Mouse (Mus musculus) forebrain, embryonic 11.5 days (tissue): ENCODE data around the gene Pltp. TPM values are rescaled to one million over a fixed set of nuclear protein-coding genes. Genes with fewer than 3 reads are reported as not detected.
"Not testable (repeated sequence)": the region's sequence is repeated elsewhere in the genome, so short reads cannot be mapped to it uniquely, and the experiment has no call there.

Experiments used
- ATAC-seq: fragments of 200-750 bp; cut with Nextera tagmentation; replicated peaks from 2 replicates; pipeline ENCODE4 v1.8.0; 2017; ENCODE audit warnings: moderate TSS enrichment; ENCODE audit not compliant: low FRiP score
- DNase-seq: peaks from one replicate; pipeline ENCODE4 v3.0.0-alpha.2; 2017; ENCODE audit warnings: low spot score
- H3K27ac ChIP-seq: fragments of 300-500 bp; sonication (generic); 2 replicates; pipeline ENCODE4 v1.5.1; 2014; ENCODE audit warnings: low read depth, low read length
- H3K27me3 ChIP-seq: fragments of 300-500 bp; sonication (generic); 2 replicates; pipeline ENCODE4 v1.6.1; 2014; ENCODE audit warnings: mild to moderate bottlenecking, low read length, mixed read lengths; ENCODE audit not compliant: control insufficient read depth, insufficient read depth
- H3K36me3 ChIP-seq: fragments of 300-500 bp; sonication (generic); 2 replicates; pipeline ENCODE4 v1.6.1; 2014; ENCODE audit warnings: mild to moderate bottlenecking, low read length, moderate library complexity, mixed read lengths; ENCODE audit not compliant: control insufficient read depth, insufficient read depth
- H3K4me1 ChIP-seq: fragments of 300-500 bp; sonication (generic); replicated peaks from 2 replicates; pipeline ENCODE4 v1.6.1; 2014; ENCODE audit warnings: low read length, mixed read lengths; ENCODE audit not compliant: control insufficient read depth, insufficient read depth
- H3K4me2 ChIP-seq: fragments of 300-500 bp; sonication (generic); 2 replicates; pipeline ENCODE4 v1.6.1; 2014; ENCODE audit warnings: low read depth, mild to moderate bottlenecking, low read length, moderate library complexity, mixed read lengths; ENCODE audit not compliant: severe bottlenecking
- H3K4me3 ChIP-seq: fragments of 300-500 bp; sonication (generic); 2 replicates; pipeline ENCODE4 v1.5.1; 2014; ENCODE audit warnings: low read depth, low read length
- H3K9ac ChIP-seq: fragments of 300-500 bp; sonication (generic); 2 replicates; pipeline ENCODE4 v1.6.1; 2014; ENCODE audit warnings: low read length
- H3K9me3 ChIP-seq: fragments of 300-500 bp; sonication (generic); 2 replicates; pipeline ENCODE4 v1.6.1; 2016; ENCODE audit warnings: low read length, mixed read lengths; ENCODE audit not compliant: control insufficient read depth
- WGBS: fragments of 180-500 bp; shearing (Covaris S2); extraction: QIAGEN DNeasy Blood & Tissue Kit; methylation state at CpG from one replicate; pipeline ENCODE4 v1.1.7; 2014; 5-methylcytosine and 5-hydroxymethylcytosine counted together
- polyA plus RNA-seq: library from polyadenylated mRNA; unstranded; fragments of >200 nt; fragmentation: Nextera tagmentation; extraction: Ambion mirVana; gene quantifications from 2 replicates; pipeline ENCODE4 v1.2.1, GENCODE M21; 2014

Pltp gene
- polyA plus RNA-seq, 1 experiment from 2014 or later = 43.2 TPM

DNA sequence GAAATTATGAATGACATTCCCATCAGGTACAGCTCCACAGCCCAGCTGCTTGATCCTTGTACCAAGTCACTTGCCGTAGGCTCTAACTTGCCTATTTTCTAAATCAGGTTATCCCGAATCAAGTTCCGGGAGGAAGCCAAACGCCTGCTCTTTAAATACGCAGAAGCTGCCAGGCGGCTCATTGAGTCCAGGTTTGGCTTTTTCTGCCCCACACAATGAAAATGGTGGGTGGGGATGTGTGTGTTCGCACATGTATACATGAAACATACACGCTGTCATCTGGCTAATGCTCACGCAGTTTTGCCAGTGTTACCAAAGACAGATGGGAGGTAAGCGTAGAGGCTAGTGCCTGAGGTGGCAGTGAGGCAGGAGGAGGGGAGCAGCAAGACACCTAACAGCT lies 29.1 kb upstream of the Pltp start:
- no peak overlapping the region for H3K9ac ChIP-seq
- peaks cover 33% of the 10 kb centered on the region for H3K36me3 ChIP-seq
- H3K4me2 ChIP-seq = no peak overlapping the region
- no peaks in the 10 kb centered on the region for H3K27me3 ChIP-seq
- no peak overlapping the region for H3K4me3 ChIP-seq
- ATAC-seq (no peak), DNase-seq (no peak)
- WGBS = 93% methylated on average over 10 of the region's 10 CpGs
- 0 out of 2 replicates have a peak, but pooled peaks cover 4% of the 10 kb centered on the region for H3K4me1 ChIP-seq
- no peak overlapping the region for H3K27ac ChIP-seq
- no peaks in the 10 kb centered on the region for H3K9me3 ChIP-seq

DNA sequence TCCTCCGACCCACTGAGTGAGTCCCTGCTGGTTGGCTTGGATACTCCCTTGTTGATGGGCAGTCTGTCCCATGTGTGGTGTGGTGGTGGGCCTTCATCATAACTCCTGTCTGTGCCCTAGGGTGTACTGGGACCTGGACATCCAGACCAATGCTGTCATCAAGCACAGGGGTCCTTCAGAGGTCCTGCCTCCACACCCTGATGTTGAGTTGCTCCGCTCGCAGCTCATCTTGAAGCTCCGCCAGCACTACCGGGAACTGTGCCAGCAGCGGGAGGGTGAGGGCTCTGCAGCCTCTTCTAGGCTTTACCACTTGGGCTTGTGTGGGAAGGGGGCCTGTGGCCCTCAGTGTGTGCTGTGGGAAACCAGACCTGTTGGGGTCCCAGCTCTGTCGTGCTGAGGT lies 28.3 kb upstream of the Pltp start:
- Histone ChIP-seq H3K9ac (no peak overlapping the region), H3K4me3 (no peak overlapping the region), H3K36me3 (peaks cover 26% of the 10 kb centered on the region), H3K4me2 (no peak overlapping the region), H3K9me3 (no peaks in the 10 kb centered on the region), H3K4me1 (peaks cover 5% of the 10 kb centered on the region; the same call in 1 of the 2 replicates), H3K27me3 (no peaks in the 10 kb centered on the region), H3K27ac (no peak overlapping the region)
- DNase-seq = no peak
- ATAC-seq = no peak
- WGBS = 91% methylated on average over 7 of the region's 7 CpGs

DNA sequence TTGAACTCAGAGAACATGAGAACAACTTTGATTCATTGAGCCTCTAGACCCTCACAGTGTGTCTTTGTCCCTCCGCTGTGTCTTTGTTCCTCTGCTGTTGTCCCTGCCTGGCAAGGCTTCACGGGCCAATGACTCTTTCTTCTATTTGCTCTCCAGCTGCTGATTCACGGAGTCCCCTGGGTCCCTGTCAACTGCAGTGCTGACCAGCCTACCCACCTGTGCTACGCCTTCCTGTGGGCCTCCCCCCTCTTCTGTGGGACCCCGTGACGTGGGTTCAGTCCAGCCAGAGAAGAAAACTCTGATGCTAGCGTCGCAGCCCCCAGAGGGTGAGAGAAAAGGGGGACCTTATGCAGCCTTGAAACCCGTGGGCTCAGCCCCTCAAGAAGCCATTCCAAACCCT lies 25.1 kb upstream of the Pltp start:
- WGBS = 45% methylated on average over 9 of the region's 9 CpGs
- no peak for ATAC-seq
- H3K27ac ChIP-seq = peak overlapping the region; percentile 34; the same call in 1 of the 2 replicates

DNA sequence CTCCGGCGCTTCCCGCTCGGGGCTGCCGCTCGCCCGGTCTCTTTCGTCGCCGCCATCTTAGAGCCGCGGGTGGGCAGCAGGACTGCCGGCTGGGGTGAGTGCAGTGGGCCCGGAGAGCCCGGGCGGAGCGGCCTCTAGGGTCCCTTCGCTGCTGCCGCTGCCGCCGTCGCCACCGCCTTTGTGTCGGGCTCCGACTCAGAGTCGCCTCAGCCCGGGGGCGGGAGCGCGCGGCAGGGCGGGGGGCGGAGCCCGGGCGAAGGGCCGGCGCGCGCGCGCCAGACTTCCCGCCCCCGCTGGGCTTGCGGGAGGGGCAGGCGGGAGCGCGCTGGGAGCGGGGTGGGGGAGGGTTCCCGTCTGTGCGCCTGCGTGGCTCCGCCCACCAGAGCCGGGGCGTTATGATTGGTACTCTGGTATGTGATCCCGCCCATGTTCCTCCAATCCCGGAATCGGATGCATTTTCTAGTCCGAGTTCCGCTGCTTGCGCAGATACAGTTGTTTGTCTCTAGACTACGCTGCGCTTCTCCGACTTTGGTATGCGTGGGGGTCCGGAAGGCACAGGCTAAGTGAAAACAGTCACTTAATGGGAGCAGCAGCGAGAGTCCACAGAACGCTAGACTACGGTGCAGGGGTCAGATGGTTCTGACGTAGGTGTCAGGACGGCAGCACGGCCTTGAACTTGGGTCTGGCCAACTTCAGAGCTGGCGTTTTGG lies 22.2 kb upstream of the Pltp start:
- DNase-seq (peak; percentile 99), ATAC-seq (peak; percentile 85)
- H3K9ac ChIP-seq = peak overlapping the region; percentile 100
- peak overlapping the region; percentile 100 for H3K27ac ChIP-seq
- peaks cover 11% of the 10 kb centered on the region; the same call in 1 of the 2 replicates for H3K4me1 ChIP-seq
- WGBS = under 1% methylated on average over 55 of the region's 72 CpGs
- no peaks in the 10 kb centered on the region; the same call in 1 of the 2 replicates for H3K36me3 ChIP-seq
- peak overlapping the region; percentile 92 for H3K4me2 ChIP-seq
- H3K4me3 ChIP-seq = peak overlapping the region; percentile 95
- no peaks in the 10 kb centered on the region for H3K27me3 ChIP-seq
- H3K9me3 ChIP-seq = no peaks in the 10 kb centered on the region

More for the DNA sequence above, 25.1 kb upstream of the Pltp start:
- Histone ChIP-seq H3K4me3 (no peak overlapping the region), H3K27me3 (no peaks in the 10 kb centered on the region), H3K4me2 (no peak overlapping the region), H3K36me3 (peaks cover 8% of the 10 kb centered on the region), H3K9ac (peak overlapping the region; percentile 14; the same call in 1 of the 2 replicates), H3K9me3 (no peaks in the 10 kb centered on the region), H3K4me1 (peaks cover 11% of the 10 kb centered on the region; the same call in 1 of the 2 replicates)
- DNase-seq = no peak

DNA sequence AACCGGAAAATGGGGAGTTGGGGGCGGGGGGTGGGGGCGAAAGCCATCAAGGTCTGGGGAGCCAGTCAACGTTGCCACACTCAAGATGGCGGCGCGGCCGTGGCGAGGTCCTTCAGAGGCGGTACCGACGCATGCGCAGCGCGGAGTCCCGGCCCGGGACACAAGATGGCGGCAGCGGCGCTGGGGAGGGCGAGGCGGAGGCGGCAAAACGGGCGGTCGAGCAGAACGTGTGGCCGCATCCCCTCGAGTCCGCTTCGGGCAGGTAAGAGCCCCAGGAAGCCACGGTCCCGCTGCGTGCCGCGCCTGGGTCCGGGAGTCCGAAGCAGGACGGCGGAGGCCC lies 21.7 kb upstream of the Pltp start, which contains the start of gene Pcif1:
Gene Pcif1, plus strand, starts transcription at position 77 of the 340 bp plus-strand sequence.
- H3K4me2 ChIP-seq = peak within 1 kb of the TSS; percentile 92
- peaks cover 11% of the 10 kb centered on the region; the same call in 1 of the 2 replicates for H3K4me1 ChIP-seq
- WGBS = under 1% methylated on average over 31 of the region's 40 CpGs
- H3K27me3 ChIP-seq = no peaks in the 10 kb centered on the region
- ATAC-seq = peak; percentile 88
- peak; percentile 98 for DNase-seq
- peak within 1 kb of the TSS; percentile 100 for H3K9ac ChIP-seq
- peak within 1 kb of the TSS; percentile 95 for H3K4me3 ChIP-seq
- no peaks in the 10 kb centered on the region for H3K36me3 ChIP-seq
- peak within 1 kb of the TSS; percentile 100 for H3K27ac ChIP-seq
- H3K9me3 ChIP-seq = no peaks in the 10 kb centered on the region

DNA sequence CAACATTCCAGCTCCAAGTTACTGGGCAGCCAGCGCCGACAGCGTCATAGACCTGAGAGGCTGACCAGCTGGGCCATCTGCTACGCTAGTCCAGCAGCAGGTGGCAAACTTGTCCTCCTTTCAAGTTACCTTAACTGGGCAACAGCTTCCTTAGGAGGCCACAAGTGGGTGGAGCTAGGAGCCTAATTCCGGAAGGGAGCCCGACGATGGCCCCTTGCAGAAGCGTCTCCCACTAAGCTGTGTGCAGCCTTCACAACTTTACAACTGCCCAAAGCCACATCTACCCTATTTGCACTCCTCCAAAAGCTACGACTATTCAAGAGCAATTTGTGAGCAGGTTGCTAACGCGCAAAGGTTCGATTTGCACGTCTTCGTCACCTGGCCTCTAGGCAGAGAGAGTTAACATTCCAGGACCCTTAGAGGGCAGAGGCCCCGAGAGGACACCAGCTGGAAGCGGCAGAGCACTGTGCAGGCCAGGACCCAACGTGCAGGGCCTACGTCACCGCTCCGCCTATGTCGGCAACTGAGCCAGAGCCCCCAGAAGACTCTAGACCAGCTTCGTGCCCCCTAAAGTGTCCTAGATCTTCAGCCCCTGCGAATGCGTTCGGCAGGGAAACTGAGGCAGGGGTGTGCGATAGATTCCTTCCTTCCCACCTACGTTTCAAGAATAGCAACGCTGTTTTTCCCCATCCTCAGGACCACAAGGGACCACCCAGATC lies 21.2 kb upstream of the Pltp start:
- peak; percentile 53 for ATAC-seq
- no peaks in the 10 kb centered on the region for H3K36me3 ChIP-seq
- no peaks in the 10 kb centered on the region for H3K27me3 ChIP-seq
- WGBS = 3% methylated on average over 28 of the region's 28 CpGs
- no peaks in the 10 kb centered on the region for H3K9me3 ChIP-seq
- peak; percentile 73 for DNase-seq
- H3K27ac ChIP-seq = peak overlapping the region; percentile 100
- H3K4me2 ChIP-seq = peak overlapping the region; percentile 92
- H3K4me3 ChIP-seq = peak overlapping the region; percentile 95
- peaks cover 11% of the 10 kb centered on the region; the same call in 1 of the 2 replicates for H3K4me1 ChIP-seq
- H3K9ac ChIP-seq = peak overlapping the region; percentile 100

DNA sequence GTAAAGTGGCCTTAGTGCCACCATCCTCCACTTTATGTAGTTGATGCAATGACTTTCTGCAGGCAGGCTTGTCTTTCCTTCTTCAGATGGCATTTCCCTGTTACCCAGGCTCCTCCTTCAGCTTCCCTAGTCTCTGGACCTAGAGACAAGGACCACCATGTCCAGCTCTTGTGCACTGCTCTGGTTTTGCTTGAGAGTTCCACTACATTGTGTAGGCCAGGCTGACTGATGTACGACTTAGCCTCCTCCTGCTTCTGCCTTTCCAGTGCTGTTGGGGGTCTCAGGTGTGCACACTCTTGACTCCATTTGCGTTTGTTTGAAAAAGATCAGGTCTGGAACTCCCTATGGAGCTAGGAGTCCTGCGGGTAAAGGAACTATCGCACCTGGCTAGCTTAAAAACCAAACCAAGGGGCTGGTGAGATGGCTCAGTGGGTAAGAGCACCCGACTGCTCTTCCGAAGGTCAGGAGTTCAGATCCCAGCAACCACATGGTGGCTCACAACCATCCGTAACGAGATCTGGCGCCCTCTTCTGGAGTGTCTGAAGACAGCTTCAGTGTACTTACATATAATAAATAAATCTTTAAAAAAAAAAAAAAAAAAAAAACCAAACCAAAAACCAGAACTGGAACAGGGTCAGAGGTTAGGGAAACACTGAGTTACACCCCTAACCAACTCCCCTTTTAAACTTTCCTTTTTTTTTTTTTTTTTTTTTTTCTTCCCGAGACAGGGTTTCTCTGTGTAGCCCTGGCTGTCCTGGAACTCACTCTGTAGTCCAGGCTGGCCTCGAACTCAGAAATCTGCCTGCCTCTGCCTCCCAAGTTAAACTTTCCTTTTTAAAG lies 20.1 kb upstream of the Pltp start:
- peak overlapping the region; percentile 95 for H3K4me3 ChIP-seq
- WGBS = 78% methylated on average over 11 of the region's 11 CpGs
- H3K4me1 ChIP-seq, H3K9ac ChIP-seq, H3K27ac ChIP-seq, H3K9me3 ChIP-seq, DNase-seq, H3K27me3 ChIP-seq, H3K36me3 ChIP-seq, ATAC-seq: not testable (repeated sequence)
- H3K4me2 ChIP-seq = peak overlapping the region; percentile 92

DNA sequence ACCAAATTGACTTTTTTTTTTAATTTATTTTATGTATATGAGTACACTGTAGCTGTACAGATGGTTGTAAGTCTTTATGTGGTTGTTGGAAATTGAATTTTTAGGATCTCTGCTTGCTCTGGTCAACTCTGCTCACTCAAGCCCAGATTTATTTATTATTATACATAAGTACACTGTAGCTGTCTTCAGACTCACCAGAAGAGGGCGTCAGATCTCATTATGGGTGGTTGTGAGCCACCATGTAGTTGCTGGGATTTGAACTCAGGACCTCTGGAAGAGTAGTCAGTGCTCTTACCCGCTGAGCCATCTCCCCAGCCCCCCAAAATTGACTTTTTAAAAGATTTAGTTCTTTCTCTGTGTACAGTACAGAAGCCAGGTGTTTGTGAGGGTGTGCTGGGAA lies 18.1 kb upstream of the Pltp start:
- H3K27me3 ChIP-seq, H3K9ac ChIP-seq, H3K27ac ChIP-seq, H3K4me3 ChIP-seq, H3K4me1 ChIP-seq, ATAC-seq, H3K4me2 ChIP-seq, DNase-seq, H3K9me3 ChIP-seq, H3K36me3 ChIP-seq: not testable (repeated sequence)
- WGBS = 55% methylated on average over 2 of the region's 2 CpGs
